Mouse (Mus musculus) urinary bladder, postnatal 10 days (tissue): ENCODE results near the gene Adck1.

ENCODE experiments used
- DNase-seq: peaks from one replicate; pipeline ENCODE4 v3.0.0; 2022; ENCODE audit warnings: low spot score

Gene Adck1

DNA sequence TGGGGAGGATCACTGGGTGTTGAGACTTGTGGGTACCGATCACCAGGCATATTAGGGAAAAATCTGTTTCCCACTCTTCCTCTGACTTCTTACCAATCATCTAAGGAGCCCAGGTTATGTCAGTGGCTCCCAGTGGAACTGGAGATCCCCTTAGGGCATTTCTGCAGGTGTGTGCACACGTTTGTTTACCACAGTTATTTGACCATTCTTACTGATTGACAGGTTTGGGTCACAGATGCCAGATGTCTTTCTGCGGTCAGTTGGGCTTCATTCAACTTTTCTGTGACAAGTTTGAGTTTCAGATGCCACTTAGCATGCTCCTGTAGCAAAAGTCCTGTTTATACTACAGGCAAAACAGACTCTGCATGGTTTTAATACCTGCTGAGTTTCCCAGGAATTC lies 112.5 kb downstream of the Adck1 start:
- DNase-seq, result no peak

GRCm38 (mm10) chr12:88473796-88474195 lies 113.4 kb downstream of the Adck1 start:
- no peak for DNase-seq

- no peak for DNase-seq
Observed at GRCm38 (mm10) chr12:88475833-88476232, 115.5 kb downstream of the Adck1 start.

DNA sequence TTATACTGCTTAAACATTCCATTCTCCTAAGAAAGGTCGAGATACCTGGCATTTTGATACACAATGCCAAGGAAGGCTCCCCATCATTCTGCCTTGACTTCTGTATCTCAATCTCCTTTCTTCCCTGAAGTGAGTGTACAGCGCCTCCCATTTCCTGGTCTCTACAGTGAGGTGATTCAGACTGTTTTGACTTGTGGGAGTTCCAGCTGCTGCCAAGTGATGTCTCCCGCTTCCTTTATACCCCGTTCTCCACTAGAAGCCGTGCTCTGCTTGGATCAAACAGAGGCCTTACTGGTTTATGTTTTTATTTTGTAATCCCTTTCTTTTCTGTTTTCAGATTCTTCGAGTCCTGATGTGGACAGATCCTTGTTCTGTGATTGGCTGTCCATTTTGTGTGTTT lies 116.3 kb downstream of the Adck1 start:
- DNase-seq, result no peak

GRCm38 (mm10) chr12:88481657-88482056 lies 121.3 kb downstream of the Adck1 start:
- DNase-seq, result no peak

DNA sequence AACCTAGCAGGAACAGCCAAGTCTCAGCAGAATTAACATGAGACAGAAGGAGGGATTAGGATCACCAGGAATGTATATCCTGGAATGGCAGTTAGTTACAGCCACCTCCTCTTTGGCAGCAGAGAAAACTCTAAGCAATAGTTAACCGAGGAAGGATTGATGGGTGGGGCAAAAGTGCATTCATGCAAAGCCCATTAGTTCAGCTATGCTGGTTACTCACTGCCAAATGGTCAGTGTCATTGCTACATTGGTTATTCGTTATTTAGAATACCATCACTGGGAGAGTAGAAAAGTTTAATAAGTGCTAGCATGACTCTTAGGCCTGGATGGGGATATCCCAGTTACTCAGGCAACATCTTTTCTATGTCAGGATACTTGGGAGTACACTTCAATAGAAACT lies 130.5 kb downstream of the Adck1 start:
- DNase-seq, result no peak
